Mouse (Mus musculus) liver, adult 2 months (tissue): ENCODE results near the gene Cela1.

Experiments
- CTCF ChIP-seq: fragments of 200-500 bp; IDR thresholded peaks from 2 replicates; pipeline ENCODE4 v1.5.1; 2011; ENCODE audit warnings: low read depth, low read length, control low read depth
- POLR2A ChIP-seq: fragments of 200-500 bp; IDR thresholded peaks from 2 replicates; pipeline ENCODE4 v1.6.1; 2011; ENCODE audit warnings: low read length, control low read depth; ENCODE audit not compliant: insufficient read depth; ENCODE audit errors: extremely low read depth

DNA sequence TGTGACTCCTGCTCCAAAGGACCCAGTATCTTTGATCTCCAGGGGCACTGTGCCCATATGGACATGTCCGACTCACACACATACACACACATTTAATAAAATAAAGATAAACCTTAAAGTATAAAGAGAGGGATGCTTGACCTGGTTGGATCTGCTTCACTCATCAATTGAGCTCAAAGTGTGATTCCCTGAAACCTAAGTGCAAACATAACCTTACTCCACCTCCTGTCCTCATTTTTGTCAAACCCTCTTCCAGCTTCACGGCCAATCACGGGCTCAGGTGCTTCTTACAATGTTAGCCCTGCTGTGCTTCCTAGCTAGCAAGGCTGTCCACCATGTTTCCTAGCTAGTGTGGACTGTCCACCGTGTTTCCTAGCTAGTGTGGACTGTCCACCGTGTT, 32.5 kb downstream of the Cela1 start:
- TF ChIP-seq CTCF = no peak
- TF ChIP-seq POLR2A = no peak
